Mouse (Mus musculus) bone marrow, adult 2 months (tissue): ENCODE results near the gene Irak3. TPM values are rescaled to one million over a fixed set of nuclear protein-coding genes. Genes with fewer than 3 reads are reported as not detected.

ENCODE experiments used
- H3K27ac ChIP-seq: fragments of 200-500 bp; 2 replicates; pipeline ENCODE4 v1.5.1; 2012; ENCODE audit warnings: low read depth, mild to moderate bottlenecking, control low read depth, inconsistent platforms, low read length; ENCODE audit not compliant: control insufficient read depth, poor library complexity, insufficient read depth
- H3K4me1 ChIP-seq: fragments of 200-500 bp; 2 replicates; pipeline ENCODE4 v1.6.1; 2011; ENCODE audit warnings: low read length; ENCODE audit not compliant: control insufficient read depth, insufficient read depth
- H3K4me3 ChIP-seq: fragments of 200-500 bp; replicated peaks from 2 replicates; pipeline ENCODE3; 2011; ENCODE audit warnings: mild to moderate bottlenecking, low read depth, low read length, control low read depth; ENCODE audit not compliant: control insufficient read depth
- CTCF ChIP-seq: fragments of 200-500 bp; IDR thresholded peaks from 2 replicates; pipeline ENCODE4 v1.5.1; 2011; ENCODE audit warnings: low read length, control low read depth; ENCODE audit not compliant: control insufficient read depth, insufficient read depth
- POLR2A ChIP-seq: fragments of 200-500 bp; IDR thresholded peaks from 2 replicates; pipeline ENCODE4 v1.6.1; 2011; ENCODE audit warnings: low read depth, mild to moderate bottlenecking, control low read depth, low read length, borderline replicate concordance; ENCODE audit not compliant: control insufficient read depth
- WGBS: fragments of 180-500 bp; shearing (Covaris S2); methylation state at CpG from one replicate; pipeline ENCODE4 v1.1.7; 2018; 5-methylcytosine and 5-hydroxymethylcytosine counted together
- polyA plus RNA-seq: library from polyadenylated mRNA; stranded (reverse); fragments of >200 nt; gene quantifications from 2 replicates; pipeline ENCODE4 v1.2.4, GENCODE M21; 2011; ENCODE audit warnings: low replicate concordance; ENCODE audit not compliant: missing spikeins, insufficient read depth, insufficient read length

The Irak3 gene
- polyA plus RNA-seq, 1 experiment, result 14.3 TPM

DNA sequence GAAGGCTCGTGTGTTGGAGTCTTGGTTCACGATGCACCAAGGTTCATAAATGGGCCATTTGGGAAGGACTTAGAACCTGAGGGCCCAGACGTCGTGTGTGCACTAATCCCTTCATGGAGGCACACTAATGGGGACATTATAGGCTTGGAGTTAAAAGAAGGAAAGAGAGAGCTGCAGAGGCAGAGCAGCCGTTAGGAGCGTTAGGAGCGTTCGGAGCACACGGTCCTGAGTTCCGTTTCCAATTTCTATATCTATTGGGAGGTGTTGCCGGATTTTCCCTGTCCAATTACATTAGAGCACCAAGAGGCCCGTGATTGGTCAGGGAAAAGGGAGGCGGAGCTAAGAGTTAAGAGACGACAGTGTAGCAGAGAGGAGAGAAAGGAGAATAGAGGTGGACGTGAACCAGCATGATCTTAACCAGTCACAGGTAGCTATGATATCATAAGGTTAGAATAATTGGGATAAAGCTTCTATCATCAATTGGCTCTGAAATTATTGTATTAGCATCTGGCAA is 27.7 kb downstream of the Irak3 start:
- no peak overlapping the region for H3K27ac ChIP-seq
- no peaks in the 10 kb centered on the region for H3K4me1 ChIP-seq
- H3K4me3 ChIP-seq, result no peak overlapping the region
- WGBS, result 90% methylated on average over 15 of the region's 15 CpGs
- TF ChIP-seq CTCF (no peak), POLR2A (no peak)

- no peak overlapping the region for H3K4me3 ChIP-seq
- TF ChIP-seq CTCF, result no peak
- no peak for TF ChIP-seq POLR2A
- WGBS, result 89% methylated on average over 5 of the region's 5 CpGs
- H3K27ac ChIP-seq, result no peak overlapping the region
- no peaks in the 10 kb centered on the region; the same call in 1 of the 2 replicates for H3K4me1 ChIP-seq
These were observed 30.6 kb downstream of the Irak3 start for GRCm38 (mm10) chr10:120171340-120171739.

- no peak for TF ChIP-seq POLR2A
- no peak for TF ChIP-seq CTCF
- Histone ChIP-seq H3K4me1 (no peaks in the 10 kb centered on the region; the same call in 1 of the 2 replicates), H3K4me3 (no peak overlapping the region), H3K27ac (no peak overlapping the region)
- WGBS, result 81% methylated on average over 4 of the region's 4 CpGs
These were observed 31.7 kb downstream of the Irak3 start for GRCm38 (mm10) chr10:120170277-120170676.

- 85% methylated on average over 5 of the region's 5 CpGs for WGBS
- no peak overlapping the region for H3K4me3 ChIP-seq
- no peak for TF ChIP-seq CTCF
- TF ChIP-seq POLR2A, result no peak
- H3K4me1 ChIP-seq, result no peaks in the 10 kb centered on the region; the same call in 1 of the 2 replicates
- no peak overlapping the region for H3K27ac ChIP-seq
These were observed 32.1 kb downstream of the Irak3 start for GRCm38 (mm10) chr10:120169841-120170240.

DNA sequence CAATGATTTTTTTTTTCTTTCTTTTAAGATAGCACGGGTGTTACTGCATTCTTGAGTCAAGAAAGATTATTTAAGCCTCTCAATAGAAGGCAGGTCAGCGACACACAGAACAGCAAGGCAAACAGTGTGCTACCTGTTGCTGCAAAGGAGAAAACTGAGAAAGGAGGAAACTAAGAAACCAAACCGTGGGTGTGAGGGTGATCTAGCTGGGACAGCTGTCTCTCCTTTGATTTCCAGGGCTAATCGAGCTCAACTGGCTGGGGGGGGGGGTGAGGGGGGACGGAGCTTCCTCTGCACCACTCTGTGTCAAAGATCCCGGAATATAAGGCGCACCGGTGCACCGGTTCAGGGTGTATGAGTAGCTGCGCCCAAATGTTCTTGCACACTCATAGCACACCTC is 32.9 kb downstream of the Irak3 start:
- TF ChIP-seq POLR2A (no peak), CTCF (no peak)
- WGBS, result 23% methylated on average over 10 of the region's 10 CpGs

GRCm38 (mm10) chr10:120168070-120168469 is 33.9 kb downstream of the Irak3 start:
- H3K4me1 ChIP-seq, result peaks cover 1% of the 10 kb centered on the region; the same call in 1 of the 2 replicates
- TF ChIP-seq POLR2A, result no peak
- TF ChIP-seq CTCF, result no peak
- WGBS, result 50% methylated on average over 1 of the region's 1 CpGs

More for the DNA sequence above, 32.9 kb downstream of the Irak3 start:
- Histone ChIP-seq H3K4me3 (no peak overlapping the region), H3K4me1 (no peaks in the 10 kb centered on the region; the same call in 1 of the 2 replicates), H3K27ac (no peak overlapping the region)

GRCm38 (mm10) chr10:120165793-120166503 is 36.0 kb downstream of the Irak3 start:
- H3K27ac ChIP-seq, result no peak overlapping the region
- peaks cover 2% of the 10 kb centered on the region; the same call in 1 of the 2 replicates for H3K4me1 ChIP-seq
- 88% methylated on average over 17 of the region's 17 CpGs for WGBS
- no peak overlapping the region for H3K4me3 ChIP-seq
- TF ChIP-seq CTCF (no peak), POLR2A (no peak)

More at GRCm38 (mm10) chr10:120168070-120168469, 33.9 kb downstream of the Irak3 start:
- Histone ChIP-seq H3K4me3 (no peak overlapping the region), H3K27ac (no peak overlapping the region)

- WGBS, result 90% methylated on average over 19 of the region's 19 CpGs
- no peak overlapping the region for H3K4me3 ChIP-seq
- no peak for TF ChIP-seq POLR2A
- TF ChIP-seq CTCF, result no peak
- no peak overlapping the region for H3K27ac ChIP-seq
- peaks cover 2% of the 10 kb centered on the region; the same call in 1 of the 2 replicates for H3K4me1 ChIP-seq
These were observed 36.8 kb downstream of the Irak3 start for GRCm38 (mm10) chr10:120164931-120165792.
